Mouse (Mus musculus): Measurements from ENCODE around the gene Srd5a1.

Gene Srd5a1

GRCm38 (mm10) chr13:69558098-69558660 lies 53.1 kb downstream of the Srd5a1 start:
- in situ Hi-C loops (cut with MboI; ENCODE audit: low pct_unique_long_range_greater_than_20kb in 1 of 2, low sequenced_read_pairs in 2 of 2, unreplicated experiment in 1 of 2), result loop anchor here in 1 of 2 experiments (10.0 kb wide), 1 partner anchor 97 kb away; no protein-coding TSS in a partner anchor

GRCm38 (mm10) chr13:69556728-69557127 lies 54.5 kb downstream of the Srd5a1 start:
- in situ Hi-C loops (cut with MboI; ENCODE audit: low pct_unique_long_range_greater_than_20kb in 1 of 2, low sequenced_read_pairs in 2 of 2, unreplicated experiment in 1 of 2), result loop anchor here in 1 of 2 experiments (10.0 kb wide), 1 partner anchor 98 kb away; no protein-coding TSS in a partner anchor

- in situ Hi-C loops (cut with MboI; ENCODE audit: low pct_unique_long_range_greater_than_20kb in 1 of 2, low sequenced_read_pairs in 2 of 2, unreplicated experiment in 1 of 2), result loop anchor here in 1 of 2 experiments (10.0 kb wide), 1 partner anchor 99 kb away; no protein-coding TSS in a partner anchor
Observed at GRCm38 (mm10) chr13:69555957-69556482, 55.2 kb downstream of the Srd5a1 start.

- in situ Hi-C loops (cut with MboI; ENCODE audit: low pct_unique_long_range_greater_than_20kb in 1 of 2, low sequenced_read_pairs in 2 of 2, unreplicated experiment in 1 of 2), result loop anchor here in 1 of 2 experiments (10.0 kb wide), 1 partner anchor 100 kb away; no protein-coding TSS in a partner anchor
Observed at GRCm38 (mm10) chr13:69555045-69555444, 56.2 kb downstream of the Srd5a1 start.

GRCm38 (mm10) chr13:69554255-69554654 lies 57.0 kb downstream of the Srd5a1 start:
- in situ Hi-C loops (cut with MboI; ENCODE audit: low pct_unique_long_range_greater_than_20kb in 1 of 2, low sequenced_read_pairs in 2 of 2, unreplicated experiment in 1 of 2), result loop anchor here (5.0 to 10.0 kb wide), 2 partner anchors 101 to 103 kb away; no protein-coding TSS in a partner anchor

GRCm38 (mm10) chr13:69553024-69553423 lies 58.2 kb downstream of the Srd5a1 start:
- in situ Hi-C loops (cut with MboI; ENCODE audit: low pct_unique_long_range_greater_than_20kb in 1 of 2, low sequenced_read_pairs in 2 of 2, unreplicated experiment in 1 of 2), result loop anchor here (5.0 to 10.0 kb wide), 2 partner anchors 102 to 104 kb away; no protein-coding TSS in a partner anchor

- in situ Hi-C loops (cut with MboI; ENCODE audit: low pct_unique_long_range_greater_than_20kb in 1 of 2, low sequenced_read_pairs in 2 of 2, unreplicated experiment in 1 of 2), result loop anchor here (5.0 to 10.0 kb wide), 2 partner anchors 104 to 106 kb away; no protein-coding TSS in a partner anchor
Observed at GRCm38 (mm10) chr13:69550831-69551230, 60.4 kb downstream of the Srd5a1 start.

- in situ Hi-C loops (cut with MboI; ENCODE audit: low pct_unique_long_range_greater_than_20kb in 1 of 2, low sequenced_read_pairs in 2 of 2, unreplicated experiment in 1 of 2), result loop anchor here (5.0 to 10.0 kb wide), 3 partner anchors 45 to 107 kb away; no protein-coding TSS in a partner anchor
Observed at GRCm38 (mm10) chr13:69549980-69550379, 61.3 kb downstream of the Srd5a1 start.

- in situ Hi-C loops (cut with MboI; ENCODE audit: low pct_unique_long_range_greater_than_20kb in 1 of 2, low sequenced_read_pairs in 2 of 2, unreplicated experiment in 1 of 2), result loop anchor here in 1 of 2 experiments (10.0 kb wide), 1 partner anchor 47 kb away; no protein-coding TSS in a partner anchor
Observed at GRCm38 (mm10) chr13:69547488-69548180, 63.6 kb downstream of the Srd5a1 start.

- in situ Hi-C loops (cut with MboI; ENCODE audit: low pct_unique_long_range_greater_than_20kb in 1 of 2, low sequenced_read_pairs in 2 of 2, unreplicated experiment in 1 of 2), result loop anchor here in 1 of 2 experiments (10.0 kb wide), 1 partner anchor 50 kb away; no protein-coding TSS in a partner anchor
Observed at GRCm38 (mm10) chr13:69545019-69545418, 66.2 kb downstream of the Srd5a1 start.

GRCm38 (mm10) chr13:69543595-69543994 lies 67.6 kb downstream of the Srd5a1 start:
- in situ Hi-C loops (cut with MboI; ENCODE audit: low pct_unique_long_range_greater_than_20kb in 1 of 2, low sequenced_read_pairs in 2 of 2, unreplicated experiment in 1 of 2), result loop anchor here in 1 of 2 experiments (10.0 kb wide), 1 partner anchor 51 kb away; no protein-coding TSS in a partner anchor

- in situ Hi-C loops (cut with MboI; ENCODE audit: low pct_unique_long_range_greater_than_20kb in 1 of 2, low sequenced_read_pairs in 2 of 2, unreplicated experiment in 1 of 2), result loop anchor here in 1 of 2 experiments (10.0 kb wide), 1 partner anchor 52 kb away; no protein-coding TSS in a partner anchor
Observed at GRCm38 (mm10) chr13:69542571-69543352, 68.5 kb downstream of the Srd5a1 start.

GRCm38 (mm10) chr13:69541776-69542175 lies 69.5 kb downstream of the Srd5a1 start:
- in situ Hi-C loops (cut with MboI; ENCODE audit: low pct_unique_long_range_greater_than_20kb in 1 of 2, low sequenced_read_pairs in 2 of 2, unreplicated experiment in 1 of 2), result loop anchor here in 1 of 2 experiments (10.0 kb wide), 1 partner anchor 53 kb away; no protein-coding TSS in a partner anchor

- in situ Hi-C loops (cut with MboI; ENCODE audit: low pct_unique_long_range_greater_than_20kb in 1 of 2, low sequenced_read_pairs in 2 of 2, unreplicated experiment in 1 of 2), result loop anchor here in 1 of 2 experiments (10.0 kb wide), 1 partner anchor 54 kb away; no protein-coding TSS in a partner anchor
Observed at GRCm38 (mm10) chr13:69541209-69541608, 70.0 kb downstream of the Srd5a1 start.

- in situ Hi-C loops (cut with MboI; ENCODE audit: low pct_unique_long_range_greater_than_20kb in 1 of 2, low sequenced_read_pairs in 2 of 2, unreplicated experiment in 1 of 2), result no loop called here
Observed at GRCm38 (mm10) chr13:69538327-69538726, 72.9 kb downstream of the Srd5a1 start.

- in situ Hi-C loops (cut with MboI; ENCODE audit: low pct_unique_long_range_greater_than_20kb in 1 of 2, low sequenced_read_pairs in 2 of 2, unreplicated experiment in 1 of 2), result no loop called here
Observed at GRCm38 (mm10) chr13:69537366-69537765, 73.9 kb downstream of the Srd5a1 start.

GRCm38 (mm10) chr13:69536021-69536420 lies 75.2 kb downstream of the Srd5a1 start:
- in situ Hi-C loops (cut with MboI; ENCODE audit: low pct_unique_long_range_greater_than_20kb in 1 of 2, low sequenced_read_pairs in 2 of 2, unreplicated experiment in 1 of 2), result no loop called here

All from mouse embryonic stem cell (cell line).